Mouse (Mus musculus): ENCODE measurements at regions not wholly inside any gene's neighbourhood (a gene's known extent, or its start where the extent isn't known, plus 50 kb on each side); places are given as distances from the start of the nearest gene placed in this dataset.

GRCm38 (mm10) chr1:118768831-118769230 is 141.1 kb downstream of the Tfcp2l1 start:
- Histone ChIP-seq H3K27ac (ENCODE audit: low read depth, low read length) (no peak overlapping the region), H3K4me3 (ENCODE audit: low read depth, low read length) (no peak overlapping the region), H3K9ac (ENCODE audit: low read depth, low read length) (no peak overlapping the region), H3K36me3 (ENCODE audit: control insufficient read depth, insufficient read depth, low read length) (no peaks in the 10 kb centered on the region), H3K4me2 (replicated peaks; ENCODE audit: low read depth, low read length) (no peak overlapping the region), H3K4me1 (replicated peaks; ENCODE audit: control insufficient read depth, insufficient read depth, low read length) (no peaks in the 10 kb centered on the region), H3K9me3 (ENCODE audit: control insufficient read depth, low read length) (no peaks in the 10 kb centered on the region), H3K27me3 (ENCODE audit: control insufficient read depth, insufficient read depth, low read length) (no peaks in the 10 kb centered on the region)
- WGBS: 30% methylated on average over 4 of the region's 4 CpGs
- peak; percentile 73 for DNase-seq (ENCODE audit: low spot score)
- ATAC-seq (ENCODE audit: low FRiP score): 0 out of 2 replicates have a peak, but pooled peaks have one; percentile 30

- H3K4me3 ChIP-seq (ENCODE audit: low read depth, low read length): no peak overlapping the region
- no peak overlapping the region for H3K4me2 ChIP-seq (replicated peaks; ENCODE audit: low read depth, low read length)
- peaks cover 3% of the 10 kb centered on the region; the same call in 1 of the 2 replicates for H3K4me1 ChIP-seq (replicated peaks; ENCODE audit: control insufficient read depth, insufficient read depth, low read length)
- no peak for ATAC-seq (ENCODE audit: low FRiP score)
- H3K36me3 ChIP-seq (ENCODE audit: control insufficient read depth, insufficient read depth, low read length): no peaks in the 10 kb centered on the region
- no peaks in the 10 kb centered on the region for H3K9me3 ChIP-seq (ENCODE audit: control insufficient read depth, low read length)
- no peak overlapping the region for H3K9ac ChIP-seq (ENCODE audit: low read depth, low read length)
- H3K27me3 ChIP-seq (ENCODE audit: control insufficient read depth, insufficient read depth, low read length): no peaks in the 10 kb centered on the region
- peak; percentile 80 for DNase-seq (ENCODE audit: low spot score)
- 16% methylated on average over 9 of the region's 9 CpGs for WGBS
- no peak overlapping the region for H3K27ac ChIP-seq (ENCODE audit: low read depth, low read length)
These were observed 144.5 kb downstream of the Tfcp2l1 start for GRCm38 (mm10) chr1:118772261-118772660.

GRCm38 (mm10) chr1:118776594-118777441 is 149.1 kb downstream of the Tfcp2l1 start:
- no peak overlapping the region for H3K9ac ChIP-seq (ENCODE audit: low read depth, low read length)
- ATAC-seq (ENCODE audit: low FRiP score) (peak; percentile 93), DNase-seq (ENCODE audit: low spot score) (peak; percentile 67)
- H3K27ac ChIP-seq (ENCODE audit: low read depth, low read length): peak overlapping the region; percentile 19; the same call in 1 of the 2 replicates
- H3K9me3 ChIP-seq (ENCODE audit: control insufficient read depth, low read length): no peaks in the 10 kb centered on the region
- H3K4me1 ChIP-seq (replicated peaks; ENCODE audit: control insufficient read depth, insufficient read depth, low read length): peaks cover 3% of the 10 kb centered on the region; the same call in 1 of the 2 replicates
- WGBS: 27% methylated on average over 10 of the region's 10 CpGs
- no peak overlapping the region for H3K4me3 ChIP-seq (ENCODE audit: low read depth, low read length)
- H3K4me2 ChIP-seq (replicated peaks; ENCODE audit: low read depth, low read length): no peak overlapping the region
- no peaks in the 10 kb centered on the region for H3K36me3 ChIP-seq (ENCODE audit: control insufficient read depth, insufficient read depth, low read length)
- no peaks in the 10 kb centered on the region for H3K27me3 ChIP-seq (ENCODE audit: control insufficient read depth, insufficient read depth, low read length)

All from hindbrain, embryonic 11.5 days (tissue).